Mouse (Mus musculus): ENCODE measurements around the gene Acbd5. TPM values are rescaled to one million over a fixed set of nuclear protein-coding genes. Genes with fewer than 3 reads are reported as not detected.
A peak's percentile ranks its signal among the peaks of the same experiment; 100 is the strongest.
"Not testable (repeated sequence)": the region's sequence is repeated elsewhere in the genome, so short reads cannot be mapped to it uniquely, and the experiment has no call there.

Gene Acbd5
- total RNA-seq, 2 experiments from 2014 or later, result 85.6 to 86.4 TPM

- peak; percentile 42 to 59 for DNase-seq (ENCODE audit: extremely low spot score in 1 of 2, low spot score in 2 of 2)
- Histone ChIP-seq H3K27ac (peak overlapping the region; percentile 99), H3K4me3 (peak overlapping the region; percentile 78)
- intact Hi-C loops (cut with DNase I), result loop anchor here (1.0 to 10.0 kb wide), 4 partner anchors 42 to 144 kb away; partner anchors contain the start of gene Pdss1
- no peak for TF ChIP-seq CTCF (IDR thresholded peaks at IDR 0.05)
Observed at GRCm38 (mm10) chr2:23039082-23040000, 28.6 kb upstream of the Acbd5 start.

- H3K27ac ChIP-seq, result peak within 1 kb of the TSS; percentile 99
- intact Hi-C loops (cut with DNase I), result loop anchor here (1.0 to 5.0 kb wide), 4 partner anchors 28 to 117 kb away; partner anchors contain the start of genes Acbd5, Mastl and Yme1l1
- peak; percentile 64 for TF ChIP-seq CTCF (IDR thresholded peaks at IDR 0.05)
- peak within 1 kb of the TSS; percentile 78 for H3K4me3 ChIP-seq
- DNase-seq (ENCODE audit: extremely low spot score in 1 of 2, low spot score in 2 of 2), result peak; percentile 88 to 92
Observed at GRCm38 (mm10) chr2:23040001-23040646, 27.8 kb upstream of the Acbd5 start, which contains the start of gene Abi1. TSS of gene Abi1 (minus strand) at chr2:23040241.

GRCm38 (mm10) chr2:23040690-23041089 lies 27.3 kb upstream of the Acbd5 start:
- H3K4me3 ChIP-seq; DNase-seq (ENCODE audit: extremely low spot score in 1 of 2, low spot score in 2 of 2); H3K27ac ChIP-seq: not testable (repeated sequence)
- intact Hi-C loops (cut with DNase I), result loop anchor here (1.0 to 5.0 kb wide), 4 partner anchors 28 to 117 kb away; partner anchors contain the start of genes Acbd5, Mastl and Yme1l1

GRCm38 (mm10) chr2:23041457-23041856 lies 26.5 kb upstream of the Acbd5 start:
- no peak for DNase-seq (ENCODE audit: extremely low spot score in 1 of 2, low spot score in 2 of 2)
- Histone ChIP-seq H3K4me3 (no peak overlapping the region), H3K27ac (no peak overlapping the region)
- intact Hi-C loops (cut with DNase I), result loop anchor here (5.0 kb wide), 2 partner anchors 41 to 116 kb away; partner anchors contain the start of genes Mastl and Yme1l1
- no peak for TF ChIP-seq CTCF (IDR thresholded peaks at IDR 0.05)

- no peak overlapping the region for H3K4me3 ChIP-seq
- intact Hi-C loops (cut with DNase I), result loop anchor here (5.0 kb wide), 2 partner anchors 40 to 115 kb away; partner anchors contain the start of genes Mastl and Yme1l1
Observed at GRCm38 (mm10) chr2:23042189-23042588, 25.8 kb upstream of the Acbd5 start.

GRCm38 (mm10) chr2:23045703-23046102 lies 22.3 kb upstream of the Acbd5 start:
- Histone ChIP-seq H3K4me3 (no peak overlapping the region), H3K27ac (no peak overlapping the region)
- no peak for DNase-seq (ENCODE audit: extremely low spot score in 1 of 2, low spot score in 2 of 2)
- intact Hi-C loops (cut with DNase I), result no loop called here
- no peak for TF ChIP-seq CTCF (IDR thresholded peaks at IDR 0.05)

More at GRCm38 (mm10) chr2:23042189-23042588, 25.8 kb upstream of the Acbd5 start:
- no peak overlapping the region for H3K27ac ChIP-seq
- DNase-seq (ENCODE audit: extremely low spot score in 1 of 2, low spot score in 2 of 2), result no peak
- TF ChIP-seq CTCF (IDR thresholded peaks at IDR 0.05), result no peak

- no peak overlapping the region for H3K27ac ChIP-seq
- no peak for TF ChIP-seq CTCF (IDR thresholded peaks at IDR 0.05)
- no peak overlapping the region for H3K4me3 ChIP-seq
- intact Hi-C loops (cut with DNase I), result no loop called here
- no peak for DNase-seq (ENCODE audit: extremely low spot score in 1 of 2, low spot score in 2 of 2)
Observed at GRCm38 (mm10) chr2:23048006-23048405, 20.0 kb upstream of the Acbd5 start.

- Histone ChIP-seq H3K4me3 (no peak overlapping the region), H3K27ac (no peak overlapping the region)
- intact Hi-C loops (cut with DNase I), result no loop called here
- no peak for DNase-seq (ENCODE audit: extremely low spot score in 1 of 2, low spot score in 2 of 2)
- no peak for TF ChIP-seq CTCF (IDR thresholded peaks at IDR 0.05)
Observed at GRCm38 (mm10) chr2:23051890-23052289, 16.1 kb upstream of the Acbd5 start.

- no peak overlapping the region for H3K27ac ChIP-seq
- no peak overlapping the region for H3K4me3 ChIP-seq
- no peak for DNase-seq (ENCODE audit: extremely low spot score in 1 of 2, low spot score in 2 of 2)
- TF ChIP-seq CTCF (IDR thresholded peaks at IDR 0.05), result no peak
- intact Hi-C loops (cut with DNase I), result no loop called here
Observed at GRCm38 (mm10) chr2:23052523-23052922, 15.4 kb upstream of the Acbd5 start.

- H3K27ac ChIP-seq, result peak overlapping the region; percentile 99
- no peak for TF ChIP-seq CTCF (IDR thresholded peaks at IDR 0.05)
- H3K4me3 ChIP-seq, result peak overlapping the region; percentile 63
- no peak for DNase-seq (ENCODE audit: extremely low spot score in 1 of 2, low spot score in 2 of 2)
- intact Hi-C loops (cut with DNase I), result loop anchor here (1.0 to 2.0 kb wide), 2 partner anchors 28 to 86 kb away; partner anchors contain the start of gene Abi1
Observed at GRCm38 (mm10) chr2:23068370-23068737, 387 bp downstream of the Acbd5 start.

GRCm38 (mm10) chr2:23068894-23069744 lies 1.2 kb downstream of the Acbd5 start:
- peak overlapping the region; percentile 63 for H3K4me3 ChIP-seq
- peak; percentile 94 to 97 for DNase-seq (ENCODE audit: extremely low spot score in 1 of 2, low spot score in 2 of 2)
- H3K27ac ChIP-seq, result peak overlapping the region; percentile 99
- TF ChIP-seq CTCF (IDR thresholded peaks at IDR 0.05), result peak; percentile 40
- intact Hi-C loops (cut with DNase I), result loop anchor here (1.0 to 2.0 kb wide), 3 partner anchors 29 to 174 kb away; partner anchors contain the start of genes Abi1 and Pdss1

Data from left cerebral cortex, adult 2 months (tissue).